Mouse (Mus musculus) hindbrain, embryonic 12.5 days (tissue): ENCODE measurements around the gene Shb. TPM values are rescaled to one million over a fixed set of nuclear protein-coding genes. Genes with fewer than 3 reads are reported as not detected.
A peak's percentile ranks its signal among the peaks of the same experiment; 100 is the strongest.

Experiments
- ATAC-seq: fragments of 200-750 bp; cut with Nextera tagmentation; 2 replicates; pipeline ENCODE4 v1.8.0; 2017; ENCODE audit warnings: moderate TSS enrichment; ENCODE audit not compliant: low FRiP score
- H3K27ac ChIP-seq: fragments of 300-500 bp; sonication (generic); 2 replicates; pipeline ENCODE4 v1.5.1; 2016; ENCODE audit warnings: mild to moderate bottlenecking
- H3K27me3 ChIP-seq: fragments of 300-500 bp; sonication (generic); 2 replicates; pipeline ENCODE4 v1.6.1; 2016; ENCODE audit warnings: mild to moderate bottlenecking
- H3K36me3 ChIP-seq: fragments of 300-500 bp; sonication (generic); 2 replicates; pipeline ENCODE4 v1.6.1; 2016; ENCODE audit warnings: mild to moderate bottlenecking
- H3K4me1 ChIP-seq: fragments of 300-500 bp; sonication (generic); 2 replicates; pipeline ENCODE4 v1.6.1; 2016
- H3K4me2 ChIP-seq: fragments of 300-500 bp; sonication (generic); replicated peaks from 2 replicates; pipeline ENCODE4 v1.6.1; 2016; ENCODE audit warnings: mild to moderate bottlenecking
- H3K4me3 ChIP-seq: fragments of 300-500 bp; sonication (generic); 2 replicates; pipeline ENCODE4 v1.5.1; 2016; ENCODE audit warnings: mild to moderate bottlenecking
- H3K9ac ChIP-seq: fragments of 300-500 bp; sonication (generic); 2 replicates; pipeline ENCODE4 v1.6.1; 2016; ENCODE audit warnings: mild to moderate bottlenecking, moderate library complexity
- H3K9me3 ChIP-seq: fragments of 300-500 bp; sonication (generic); replicated peaks from 2 replicates; pipeline ENCODE4 v1.6.1; 2016; ENCODE audit warnings: mild to moderate bottlenecking
- WGBS: fragments of 180-500 bp; shearing (Covaris S2); methylation state at CpG from one replicate; pipeline ENCODE4 v1.1.7; 2016; 5-methylcytosine and 5-hydroxymethylcytosine counted together
- polyA plus RNA-seq: library from polyadenylated mRNA; unstranded; fragments of >200 nt; fragmentation: Nextera tagmentation; extraction: Ambion mirVana; gene quantifications from 2 replicates; pipeline ENCODE4 v1.2.1, GENCODE M21; 2016

The Shb gene
- polyA plus RNA-seq, 1 experiment from 2014 or later = 10.0 TPM

GRCm38 (mm10) chr4:45525541-45525940, 6.7 kb downstream of the Shb start:
- H3K4me1 ChIP-seq = peaks cover 39% of the 10 kb centered on the region
- no peak overlapping the region for H3K4me2 ChIP-seq

DNA sequence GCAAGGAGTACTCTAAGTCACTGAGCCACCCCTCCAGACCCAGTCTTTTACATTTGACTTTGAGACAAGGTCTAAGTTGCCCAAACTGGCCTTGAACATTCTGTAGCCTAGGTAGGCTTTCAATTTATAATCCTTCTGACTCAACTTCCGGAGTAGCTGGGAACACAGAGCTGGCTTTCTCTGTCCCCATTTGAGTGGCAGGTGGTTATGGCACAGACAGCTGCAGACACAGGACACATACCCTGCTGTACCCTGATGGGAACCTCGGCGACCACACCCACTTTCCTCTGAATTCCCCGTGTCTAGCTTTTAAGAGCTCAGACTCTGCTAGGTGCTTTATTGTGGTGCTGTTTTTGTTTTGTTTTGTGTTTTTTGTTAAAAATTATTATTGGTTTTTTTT, 7.7 kb downstream of the Shb start:
- Histone ChIP-seq H3K9ac (no peak overlapping the region), H3K4me2 (no peak overlapping the region), H3K9me3 (no peaks in the 10 kb centered on the region), H3K4me1 (peaks cover 39% of the 10 kb centered on the region), H3K36me3 (no peaks in the 10 kb centered on the region), H3K27me3 (peaks cover 10% of the 10 kb centered on the region), H3K4me3 (no peak overlapping the region), H3K27ac (no peak overlapping the region)
- no peak for ATAC-seq
- WGBS = 87% methylated on average over 4 of the region's 4 CpGs

More at GRCm38 (mm10) chr4:45525541-45525940, 6.7 kb downstream of the Shb start:
- no peak for ATAC-seq
- no peak overlapping the region for H3K27ac ChIP-seq
- peaks cover 7% of the 10 kb centered on the region for H3K27me3 ChIP-seq
- WGBS = 84% methylated on average over 3 of the region's 3 CpGs
- no peaks in the 10 kb centered on the region for H3K36me3 ChIP-seq
- H3K9me3 ChIP-seq = no peaks in the 10 kb centered on the region
- H3K4me3 ChIP-seq = no peak overlapping the region
- no peak overlapping the region for H3K9ac ChIP-seq

GRCm38 (mm10) chr4:45523360-45523759, 8.9 kb downstream of the Shb start:
- Histone ChIP-seq H3K36me3 (no peaks in the 10 kb centered on the region), H3K4me2 (no peak overlapping the region), H3K27ac (no peak overlapping the region), H3K27me3 (peaks cover 8% of the 10 kb centered on the region), H3K4me3 (no peak overlapping the region), H3K9me3 (no peaks in the 10 kb centered on the region), H3K4me1 (peaks cover 31% of the 10 kb centered on the region), H3K9ac (no peak overlapping the region)
- 79% methylated on average over 6 of the region's 6 CpGs for WGBS
- ATAC-seq = no peak

- Histone ChIP-seq H3K4me2 (no peak overlapping the region), H3K9ac (no peak overlapping the region), H3K4me3 (no peak overlapping the region), H3K36me3 (no peaks in the 10 kb centered on the region), H3K27me3 (peaks cover 4% of the 10 kb centered on the region; the same call in 1 of the 2 replicates), H3K9me3 (no peaks in the 10 kb centered on the region), H3K27ac (no peak overlapping the region), H3K4me1 (peaks cover 27% of the 10 kb centered on the region)
- no peak for ATAC-seq
Measured at GRCm38 (mm10) chr4:45522956-45523355, 9.3 kb downstream of the Shb start.

DNA sequence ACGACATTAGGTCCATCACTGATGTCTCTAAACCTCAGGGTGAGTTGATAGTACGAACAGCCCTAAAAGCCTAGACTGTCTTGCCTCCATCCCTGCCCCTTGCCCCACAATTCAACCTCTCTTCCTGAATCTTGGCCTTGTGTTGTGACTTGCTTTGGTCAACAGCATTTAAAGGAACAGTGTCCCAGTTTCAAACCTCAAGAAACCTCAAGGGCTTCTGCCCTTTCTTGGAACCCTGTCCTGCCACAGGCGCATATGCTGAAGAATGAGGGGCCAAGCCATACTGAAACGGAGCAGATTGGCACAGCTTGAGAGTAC, 9.7 kb downstream of the Shb start:
- H3K4me1 ChIP-seq = peaks cover 25% of the 10 kb centered on the region
- H3K4me3 ChIP-seq = no peak overlapping the region
- H3K27ac ChIP-seq = no peak overlapping the region
- no peak overlapping the region for H3K4me2 ChIP-seq
- no peaks in the 10 kb centered on the region for H3K9me3 ChIP-seq
- H3K27me3 ChIP-seq = 0 out of 2 replicates have a peak, but pooled peaks cover 3% of the 10 kb centered on the region
- ATAC-seq = no peak
- H3K36me3 ChIP-seq = no peaks in the 10 kb centered on the region
- WGBS = 68% methylated on average over 4 of the region's 4 CpGs
- no peak overlapping the region for H3K9ac ChIP-seq

DNA sequence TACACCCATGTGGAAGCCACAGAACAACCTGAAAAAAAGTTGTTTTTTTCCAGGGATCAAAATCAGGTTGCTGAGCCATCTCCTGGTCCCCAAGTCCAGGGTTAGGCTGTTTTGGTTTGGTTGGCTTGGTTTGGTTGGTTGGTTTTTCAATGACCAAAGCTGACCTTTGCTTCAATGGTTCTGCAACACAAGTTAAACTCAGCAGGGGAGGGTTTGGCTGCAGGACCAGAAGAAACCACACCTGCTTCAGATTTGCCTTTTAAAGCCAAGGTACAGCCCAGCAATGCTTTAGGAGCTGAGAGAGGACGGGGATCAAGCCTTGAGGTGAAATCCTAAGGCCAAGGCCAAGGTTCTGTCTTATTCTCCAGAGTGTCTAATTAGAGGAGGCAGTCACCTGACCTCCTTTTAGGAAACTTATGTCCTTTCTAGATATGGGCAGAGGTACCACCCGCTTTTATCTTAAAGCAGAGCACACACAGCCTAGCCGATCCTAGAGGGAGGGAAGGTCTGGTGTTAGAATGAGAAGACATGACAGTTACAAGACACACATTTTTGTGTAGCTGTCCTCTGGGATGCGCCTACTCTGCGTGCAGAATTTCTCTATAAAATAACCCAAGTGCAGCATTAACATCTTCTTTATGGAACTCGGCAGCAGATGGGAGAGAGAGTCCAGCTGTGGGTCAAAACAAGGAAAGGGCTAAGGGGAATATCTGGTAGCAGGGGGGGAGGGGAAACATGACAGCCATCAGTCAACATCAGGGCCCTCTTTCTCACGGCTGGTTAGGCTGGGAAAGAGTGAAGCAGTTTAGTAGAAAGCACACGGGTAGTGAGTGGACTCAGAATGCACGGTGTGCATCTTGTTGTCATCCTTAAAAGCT, 10.3 kb downstream of the Shb start:
- Histone ChIP-seq H3K4me2 (no peak overlapping the region), H3K27me3 (0 out of 2 replicates have a peak, but pooled peaks cover 8% of the 10 kb centered on the region), H3K4me3 (no peak overlapping the region), H3K27ac (no peak overlapping the region), H3K9ac (no peak overlapping the region), H3K36me3 (no peaks in the 10 kb centered on the region), H3K4me1 (peaks cover 23% of the 10 kb centered on the region), H3K9me3 (no peaks in the 10 kb centered on the region)
- no peak for ATAC-seq
- whole genome bisulfite sequencing = 56% methylated on average over 9 of the region's 9 CpGs

DNA sequence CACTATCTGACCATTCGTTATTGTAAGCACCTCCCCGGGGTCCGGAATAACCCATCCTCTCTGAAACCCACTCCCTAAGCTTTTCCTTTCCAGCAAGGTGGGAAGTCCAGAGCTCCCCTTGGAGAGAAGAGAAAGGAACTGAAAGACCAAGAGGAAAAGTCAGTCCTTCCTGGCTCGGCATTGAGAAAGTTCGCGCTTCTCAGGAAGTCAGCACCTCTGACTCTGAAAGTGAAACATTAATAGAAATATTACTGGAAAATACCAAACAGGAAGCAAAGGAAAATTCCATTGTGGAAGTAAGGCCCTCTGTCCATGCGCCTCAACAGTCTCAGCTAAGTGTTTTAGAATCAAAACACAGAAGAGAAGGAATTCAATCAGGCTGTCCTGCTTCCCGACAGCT, 11.9 kb downstream of the Shb start:
- Histone ChIP-seq H3K27ac (no peak overlapping the region), H3K4me3 (no peak overlapping the region), H3K9ac (no peak overlapping the region), H3K27me3 (0 out of 2 replicates have a peak, but pooled peaks cover 17% of the 10 kb centered on the region), H3K9me3 (no peaks in the 10 kb centered on the region), H3K36me3 (no peaks in the 10 kb centered on the region), H3K4me2 (no peak overlapping the region), H3K4me1 (peaks cover 22% of the 10 kb centered on the region)
- no peak for ATAC-seq
- 80% methylated on average over 8 of the region's 8 CpGs for WGBS

DNA sequence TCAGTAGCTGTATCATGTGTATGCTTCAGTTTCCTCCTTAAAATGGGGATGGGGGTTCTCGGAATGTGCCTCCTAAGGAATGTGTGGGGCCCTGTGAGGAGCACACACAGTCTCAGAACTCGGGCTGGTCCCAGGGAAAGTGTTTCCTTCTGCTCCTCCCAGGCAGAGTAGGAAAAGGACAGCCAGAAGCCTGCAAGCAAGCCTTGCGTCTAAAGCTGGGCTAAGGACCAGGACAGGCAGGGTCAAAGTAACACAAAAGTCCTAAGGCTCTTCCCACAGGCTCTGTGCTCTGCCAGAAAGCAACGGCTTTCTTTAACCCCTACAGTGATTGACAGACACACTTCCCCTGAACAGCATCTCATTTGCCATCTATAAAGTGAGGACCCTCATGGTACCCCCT, 14.9 kb downstream of the Shb start:
- Histone ChIP-seq H3K36me3 (no peaks in the 10 kb centered on the region), H3K27me3 (peaks cover 32% of the 10 kb centered on the region; the same call in 1 of the 2 replicates), H3K9me3 (no peaks in the 10 kb centered on the region), H3K9ac (no peak overlapping the region), H3K27ac (no peak overlapping the region), H3K4me2 (no peak overlapping the region), H3K4me3 (no peak overlapping the region), H3K4me1 (peaks cover 38% of the 10 kb centered on the region)
- 41% methylated on average over 4 of the region's 4 CpGs for WGBS
- no peak for ATAC-seq

DNA sequence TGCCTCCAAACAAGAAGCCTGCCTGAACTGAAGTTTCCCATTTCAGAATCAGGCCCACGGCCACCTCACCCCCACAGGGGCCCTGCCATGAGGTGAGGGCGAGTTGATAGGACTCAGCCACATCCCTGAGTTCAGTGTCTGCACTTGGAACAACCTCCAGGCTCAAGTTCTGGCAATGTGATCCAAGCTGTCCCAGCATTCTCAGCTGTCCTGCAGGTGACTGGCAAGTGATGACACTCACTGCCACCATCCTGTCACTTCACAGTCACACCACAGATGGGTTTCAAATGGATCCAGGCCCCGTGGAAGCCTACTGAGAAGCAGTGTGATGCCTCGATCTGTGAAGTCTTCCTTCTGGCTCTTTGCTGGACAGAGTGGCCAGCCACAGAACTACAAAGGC, 16.4 kb downstream of the Shb start:
- WGBS = 71% methylated on average over 4 of the region's 4 CpGs
- H3K9ac ChIP-seq = no peak overlapping the region
- H3K27me3 ChIP-seq = peaks cover 32% of the 10 kb centered on the region; the same call in 1 of the 2 replicates
- no peak for ATAC-seq
- H3K36me3 ChIP-seq = no peaks in the 10 kb centered on the region
- no peak overlapping the region for H3K27ac ChIP-seq
- H3K9me3 ChIP-seq = no peaks in the 10 kb centered on the region
- no peak overlapping the region for H3K4me3 ChIP-seq
- no peak overlapping the region for H3K4me2 ChIP-seq
- H3K4me1 ChIP-seq = peaks cover 26% of the 10 kb centered on the region

- no peak overlapping the region for H3K4me3 ChIP-seq
- ATAC-seq = no peak
- no peaks in the 10 kb centered on the region for H3K9me3 ChIP-seq
- H3K27ac ChIP-seq = no peak overlapping the region
- WGBS = 9% methylated on average over 7 of the region's 7 CpGs
- peaks cover 31% of the 10 kb centered on the region; the same call in 1 of the 2 replicates for H3K27me3 ChIP-seq
- H3K4me1 ChIP-seq = peaks cover 34% of the 10 kb centered on the region
- H3K4me2 ChIP-seq = peak overlapping the region; percentile 40
- no peak overlapping the region for H3K9ac ChIP-seq
- H3K36me3 ChIP-seq = no peaks in the 10 kb centered on the region
Measured at GRCm38 (mm10) chr4:45514406-45514805, 17.9 kb downstream of the Shb start.

GRCm38 (mm10) chr4:45513791-45514293, 18.4 kb downstream of the Shb start:
- H3K27ac ChIP-seq = no peak overlapping the region

GRCm38 (mm10) chr4:45513340-45513739, 18.9 kb downstream of the Shb start:
- Histone ChIP-seq H3K9ac (no peak overlapping the region), H3K9me3 (no peaks in the 10 kb centered on the region), H3K36me3 (no peaks in the 10 kb centered on the region), H3K4me3 (no peak overlapping the region), H3K4me1 (peaks cover 45% of the 10 kb centered on the region), H3K27ac (no peak overlapping the region), H3K4me2 (peak overlapping the region; percentile 40), H3K27me3 (peaks cover 34% of the 10 kb centered on the region; the same call in 1 of the 2 replicates)
- no peak for ATAC-seq
- 58% methylated on average over 2 of the region's 2 CpGs for WGBS

More at GRCm38 (mm10) chr4:45513791-45514293, 18.4 kb downstream of the Shb start:
- H3K9me3 ChIP-seq = no peaks in the 10 kb centered on the region
- ATAC-seq = peak; percentile 66
- peaks cover 34% of the 10 kb centered on the region; the same call in 1 of the 2 replicates for H3K27me3 ChIP-seq
- peak overlapping the region; percentile 40 for H3K4me2 ChIP-seq
- WGBS = 1% methylated on average over 10 of the region's 10 CpGs
- no peak overlapping the region for H3K9ac ChIP-seq
- no peaks in the 10 kb centered on the region for H3K36me3 ChIP-seq
- no peak overlapping the region for H3K4me3 ChIP-seq
- H3K4me1 ChIP-seq = peaks cover 39% of the 10 kb centered on the region
